Mouse (Mus musculus): ENCODE data around the gene Nup98. TPM values are rescaled to one million over a fixed set of nuclear protein-coding genes. Genes with fewer than 3 reads are reported as not detected.

Nup98 gene
- total RNA-seq (2022), result 10 to 100 TPM; 56.0 to 84.3 (median 74.0) TPM

- DNase-seq, result peak; percentile 99
These were observed at the start of gene Nup98, which contains the start of gene Pgap2 for GRCm38 (mm10) chr7:102209756-102210721. TSS of gene Nup98 (minus strand) at chr7:102210176. TSS of gene Pgap2 (plus strand) at chr7:102210208.

- DNase-seq, result no peak
These were observed 48.8 kb upstream of the Nup98 start for GRCm38 (mm10) chr7:102258753-102259152.

- no peak for DNase-seq
These were observed 48.2 kb upstream of the Nup98 start for GRCm38 (mm10) chr7:102258189-102258588.

- no peak for DNase-seq
These were observed 46.7 kb upstream of the Nup98 start for GRCm38 (mm10) chr7:102256636-102257035.

GRCm38 (mm10) chr7:102255954-102256353 lies 46.0 kb upstream of the Nup98 start, which contains the start of gene Rhog:
TSS of gene Rhog (minus strand) at chr7:102256054.
- no peak for DNase-seq

- DNase-seq, result no peak
These were observed 43.7 kb upstream of the Nup98 start for GRCm38 (mm10) chr7:102253631-102254030.

GRCm38 (mm10) chr7:102250631-102251214 lies 40.7 kb upstream of the Nup98 start:
- DNase-seq, result peak; percentile 90

GRCm38 (mm10) chr7:102249896-102250630 lies 40.1 kb upstream of the Nup98 start:
- DNase-seq, result peak; percentile 72

- DNase-seq, result no peak
These were observed 39.5 kb upstream of the Nup98 start for GRCm38 (mm10) chr7:102249531-102249895.

- no peak for DNase-seq
These were observed 38.9 kb upstream of the Nup98 start for GRCm38 (mm10) chr7:102248691-102249404.

- DNase-seq, result no peak
These were observed 37.2 kb upstream of the Nup98 start for GRCm38 (mm10) chr7:102246956-102247797.

- no peak for DNase-seq
These were observed 36.3 kb upstream of the Nup98 start for GRCm38 (mm10) chr7:102246265-102246664.

- no peak for DNase-seq
These were observed 35.8 kb upstream of the Nup98 start for GRCm38 (mm10) chr7:102245775-102246174.

- no peak for DNase-seq
These were observed 35.0 kb upstream of the Nup98 start for GRCm38 (mm10) chr7:102244782-102245535.

GRCm38 (mm10) chr7:102243870-102244269 lies 33.9 kb upstream of the Nup98 start:
- DNase-seq, result no peak

- DNase-seq, result no peak
These were observed 32.9 kb upstream of the Nup98 start for GRCm38 (mm10) chr7:102242917-102243316.

- no peak for DNase-seq
These were observed 32.4 kb upstream of the Nup98 start for GRCm38 (mm10) chr7:102242371-102242770.

GRCm38 (mm10) chr7:102239591-102239990 lies 29.6 kb upstream of the Nup98 start:
- no peak for DNase-seq

- no peak for DNase-seq
These were observed 28.8 kb upstream of the Nup98 start for GRCm38 (mm10) chr7:102238686-102239286.

- no peak for DNase-seq
These were observed 23.1 kb upstream of the Nup98 start for GRCm38 (mm10) chr7:102233059-102233458.
